Mouse (Mus musculus) heart, postnatal 0 days (tissue): ENCODE results near the gene Cryl1.

Experiments
- CTCF ChIP-seq: IDR thresholded peaks from 2 replicates; pipeline ENCODE4 v1.5.1; 2016; ENCODE audit warnings: antibody characterized with exemption, control low read depth, low read depth
- EP300 ChIP-seq: IDR thresholded peaks from 2 replicates; pipeline ENCODE4 v1.6.1; 2016; ENCODE audit warnings: antibody characterized with exemption, low read depth

- no peak for TF ChIP-seq CTCF
- TF ChIP-seq EP300, result no peak
These were observed 126.0 kb downstream of the Cryl1 start for GRCm38 (mm10) chr14:57272341-57272740.
